Mouse (Mus musculus) megakaryocyte, embryonic 14.5 days (primary cell): Measurements from ENCODE around the gene Taok3.

Experiments used
- FLI1 ChIP-seq: IDR thresholded peaks from 2 replicates; pipeline ENCODE4 v1.6.1; 2012; ENCODE audit warnings: low read length, inconsistent platforms, mixed read lengths
- GATA1 ChIP-seq: IDR thresholded peaks from 3 replicates; pipeline ENCODE4 v1.6.1; 2012; ENCODE audit warnings: mixed read lengths, low read length, inconsistent platforms, borderline replicate concordance

- no peak for TF ChIP-seq GATA1
- TF ChIP-seq FLI1: no peak
These were observed 20.2 kb upstream of the Taok3 start for GRCm38 (mm10) chr5:117099742-117100141.
